ENCODE assay signal across 8 mouse cellular contexts in the genomic region with DNA sequence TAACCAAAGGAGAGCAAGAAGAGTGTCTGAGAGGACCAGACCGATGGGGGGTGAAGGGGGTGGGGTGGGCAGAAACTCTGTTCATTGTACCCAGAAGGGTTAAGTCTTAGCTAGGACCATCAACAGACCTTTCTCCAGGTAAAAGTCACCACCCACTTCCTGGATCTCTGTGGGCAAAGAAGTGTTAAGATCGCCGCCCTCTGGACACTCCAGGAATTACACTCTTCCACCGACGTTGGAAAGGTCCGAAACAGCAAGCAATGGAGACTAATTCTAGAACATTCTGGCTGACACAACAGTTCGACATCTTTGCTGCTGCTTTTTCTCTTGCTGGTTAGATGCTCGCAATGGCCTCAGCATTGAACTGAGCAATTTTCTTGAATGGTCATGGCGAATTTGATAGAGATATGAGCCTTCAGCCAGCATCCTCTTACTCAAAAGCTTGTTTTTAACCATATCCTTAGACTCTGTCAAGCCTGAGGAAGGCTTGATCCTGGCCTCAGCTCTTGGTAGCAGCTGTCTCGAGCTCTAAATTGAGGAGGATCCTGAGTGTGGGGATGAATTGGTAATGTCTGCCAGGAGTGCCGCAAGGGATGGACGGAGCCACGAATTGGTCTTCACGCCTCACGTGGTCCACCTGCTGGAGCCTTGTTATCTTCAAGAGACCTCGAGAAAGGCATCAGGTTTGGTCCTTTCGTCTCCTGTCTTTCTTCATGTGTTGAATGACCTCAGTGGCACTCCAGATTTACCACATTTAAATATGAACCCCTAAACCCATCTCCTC. TPM values are rescaled to one million over a fixed set of nuclear protein-coding genes. Genes with fewer than 3 reads are reported as not detected.
A peak's percentile ranks its signal among the peaks of the same experiment; 100 is the strongest.
DNase-seq lines count a peak whose midpoint lies in the region; ATAC-seq and TF ChIP-seq lines count a peak whose summit lies in the region.

No protein-coding gene starts in this region.

- no peak overlapping the region for H3K4me2 ChIP-seq in hindbrain, embryonic 11.5 days (replicated peaks; ENCODE audit: low read depth, low read length)
- no peak overlapping the region for H3K4me2 ChIP-seq in hindbrain, embryonic 16.5 days (ENCODE audit: low read length)
- H3K4me2 ChIP-seq in stomach, postnatal 0 days (replicated peaks; ENCODE audit: low read depth): no peak overlapping the region

- no peak for ATAC-seq in hindbrain, embryonic 11.5 days (ENCODE audit: low FRiP score)
- ATAC-seq in hindbrain, embryonic 16.5 days: no peak
- no peak for ATAC-seq in stomach, postnatal 0 days (ENCODE audit: low FRiP score, low TSS enrichment)

- no peaks in the 10 kb centered on the region for H3K36me3 ChIP-seq in hindbrain, embryonic 11.5 days (ENCODE audit: control insufficient read depth, insufficient read depth, low read length)
- H3K36me3 ChIP-seq in hindbrain, embryonic 16.5 days (ENCODE audit: control insufficient read depth, insufficient read depth, low read length): no peaks in the 10 kb centered on the region
- no peaks in the 10 kb centered on the region for H3K36me3 ChIP-seq in MEL (ENCODE audit: control insufficient read depth in 1 of 2, insufficient read depth in 2 of 2, low read length in 2 of 2)
- H3K36me3 ChIP-seq in stomach, postnatal 0 days (ENCODE audit: control insufficient read depth, insufficient read depth, low read length): no peaks in the 10 kb centered on the region

- WGBS in hindbrain, embryonic 11.5 days: 60% methylated on average over 17 of the region's 17 CpGs
- WGBS in hindbrain, embryonic 16.5 days: 59% methylated on average over 17 of the region's 17 CpGs
- WGBS in lung, adult 2 months: 48% methylated on average over 17 of the region's 17 CpGs
- whole genome bisulfite sequencing in stomach, postnatal 0 days: 60% methylated on average over 17 of the region's 17 CpGs

- H3K27me3 ChIP-seq in hindbrain, embryonic 11.5 days (ENCODE audit: control insufficient read depth, insufficient read depth, low read length): no peaks in the 10 kb centered on the region
- H3K27me3 ChIP-seq in hindbrain, embryonic 16.5 days (replicated peaks; ENCODE audit: control insufficient read depth, insufficient read depth, low read length): no peaks in the 10 kb centered on the region
- H3K27me3 ChIP-seq in MEL (ENCODE audit: control insufficient read depth in 1 of 2, insufficient read depth in 2 of 2, low read length in 2 of 2): no peaks in the 10 kb centered on the region
- no peaks in the 10 kb centered on the region for H3K27me3 ChIP-seq in stomach, postnatal 0 days (ENCODE audit: control insufficient read depth, insufficient read depth, low read length)

- no peak overlapping the region for H3K4me3 ChIP-seq in hindbrain, embryonic 11.5 days (ENCODE audit: low read depth, low read length)
- H3K4me3 ChIP-seq in hindbrain, embryonic 16.5 days (ENCODE audit: low read length): no peak overlapping the region
- H3K4me3 ChIP-seq in MEL (ENCODE audit: control insufficient read depth in 1 of 2, insufficient read depth in 1 of 2, low read depth in 2 of 2, low read length in 2 of 2): peak overlapping the region in 1 of 2 experiments; percentile 9; a peak in 1 of 4 replicates
- H3K4me3 ChIP-seq in lung, adult 2 months (replicated peaks; ENCODE audit: extremely low read depth, low read depth, low read length): no peak overlapping the region
- H3K4me3 ChIP-seq in stomach, postnatal 0 days (ENCODE audit: low read depth, low read length): no peak overlapping the region

- no peak overlapping the region for H3K27ac ChIP-seq in hindbrain, embryonic 11.5 days (ENCODE audit: low read depth, low read length)
- H3K27ac ChIP-seq in hindbrain, embryonic 16.5 days (ENCODE audit: low read depth, low read length): no peak overlapping the region
- no peak overlapping the region for H3K27ac ChIP-seq in MEL (ENCODE audit: control insufficient read depth, low read depth, low read length)
- no peak overlapping the region for H3K27ac ChIP-seq in stomach, postnatal 0 days (replicated peaks)

- no peak for TF ChIP-seq EP300 in MEL (IDR thresholded peaks at IDR 0.05; ENCODE audit: low read depth in 1 of 2, low read length in 2 of 2)
- TF ChIP-seq EP300 in stomach, postnatal 0 days (optimal IDR thresholded peaks at IDR 0.05): no peak

- no peaks in the 10 kb centered on the region for H3K79me2 ChIP-seq in MEL (ENCODE audit: control insufficient read depth, insufficient read depth, low read length, poor library complexity)

- peak; percentile 75 for DNase-seq in hindbrain, embryonic 11.5 days (ENCODE audit: low spot score)
- peak; percentile 85 for DNase-seq in A20 (ENCODE audit: low read depth, low spot score)
- peak; percentile 71 for DNase-seq in MEL (ENCODE audit: low read depth, low spot score)
- DNase-seq in embryo, embryonic 9.5 days (ENCODE audit: extremely low spot score): peak; percentile 61
- DNase-seq in lung, adult 2 months: peak; percentile 58
- DNase-seq in stomach, postnatal 0 days (ENCODE audit: low spot score): peak; percentile 85
- DNase-seq in cerebellum, adult 11 months: no peak

- H3K9me3 ChIP-seq in hindbrain, embryonic 11.5 days (ENCODE audit: control insufficient read depth, low read length): no peaks in the 10 kb centered on the region
- H3K9me3 ChIP-seq in hindbrain, embryonic 16.5 days (ENCODE audit: control insufficient read depth, low read length): no peaks in the 10 kb centered on the region
- no peaks in the 10 kb centered on the region for H3K9me3 ChIP-seq in MEL (replicated peaks; ENCODE audit: insufficient read depth, low read length)
- H3K9me3 ChIP-seq in stomach, postnatal 0 days (ENCODE audit: control insufficient read depth, low read length): no peaks in the 10 kb centered on the region

- no peaks in the 10 kb centered on the region for H3K4me1 ChIP-seq in hindbrain, embryonic 11.5 days (replicated peaks; ENCODE audit: control insufficient read depth, insufficient read depth, low read length)
- no peaks in the 10 kb centered on the region for H3K4me1 ChIP-seq in hindbrain, embryonic 16.5 days (ENCODE audit: control insufficient read depth, insufficient read depth, low read depth, low read length)
- H3K4me1 ChIP-seq in MEL (ENCODE audit: control insufficient read depth in 1 of 2, insufficient read depth in 2 of 2, low read length in 2 of 2): no peaks in the 10 kb centered on the region; a peak in 1 of 4 replicates
- H3K4me1 ChIP-seq in lung, adult 2 months (ENCODE audit: control insufficient read depth, insufficient read depth, low read length): no peaks in the 10 kb centered on the region
- H3K4me1 ChIP-seq in stomach, postnatal 0 days (replicated peaks; ENCODE audit: control insufficient read depth, insufficient read depth): no peaks in the 10 kb centered on the region

- peak; percentile 72 for TF ChIP-seq RAD21 in MEL (IDR thresholded peaks at IDR 0.05; ENCODE audit: low read depth, low read length)

- TF ChIP-seq CTCF in MEL (IDR thresholded peaks at IDR 0.05 in 2 of 3, conservative IDR thresholded peaks at IDR 0.05 in 1 of 3; ENCODE audit: control insufficient read depth in 1 of 3, insufficient read depth in 1 of 3, low read depth in 2 of 3, low read length in 3 of 3, poor library complexity in 1 of 3, severe bottlenecking in 1 of 3): peak; percentile 66 to 93 (median 87)
- TF ChIP-seq CTCF in lung, adult 2 months (IDR thresholded peaks at IDR 0.05; ENCODE audit: insufficient read depth, low read length): peak; percentile 44
- TF ChIP-seq CTCF in stomach, postnatal 0 days (IDR thresholded peaks at IDR 0.05; ENCODE audit: low read depth): peak; percentile 88

- no peak for TF ChIP-seq POLR2A in MEL (IDR thresholded peaks at IDR 0.05; ENCODE audit: control insufficient read depth in 1 of 2, insufficient read depth in 1 of 2, low read depth in 1 of 2, low read length in 2 of 2, poor library complexity in 1 of 2)
- no peak for TF ChIP-seq POLR2A in lung, adult 2 months (IDR thresholded peaks at IDR 0.05; ENCODE audit: borderline replicate concordance, extremely low read depth, low read depth, low read length)

- H3K9ac ChIP-seq in hindbrain, embryonic 11.5 days (ENCODE audit: low read depth, low read length): no peak overlapping the region
- no peak overlapping the region for H3K9ac ChIP-seq in hindbrain, embryonic 16.5 days (ENCODE audit: low read depth, low read length)
- no peak overlapping the region for H3K9ac ChIP-seq in MEL (ENCODE audit: control insufficient read depth, low read depth, low read length, poor library complexity, severe bottlenecking)
- H3K9ac ChIP-seq in stomach, postnatal 0 days (ENCODE audit: low read length): no peak overlapping the region

TF ChIP-seq in MEL, 35 proteins besides CTCF, POLR2A, EP300 and RAD21:
- TF ChIP-seq ELF1 (IDR thresholded peaks at IDR 0.05; ENCODE audit: low read depth, low read length): peak; percentile 91
- no peak for TF ChIP-seq NRF1 (IDR thresholded peaks at IDR 0.05; ENCODE audit: insufficient read depth, low read depth, low read length, poor library complexity, severe bottlenecking)
- TF ChIP-seq ETS1 (IDR thresholded peaks at IDR 0.05; ENCODE audit: low read depth, low read length): no peak
- TF ChIP-seq SMC3 (IDR thresholded peaks at IDR 0.05; ENCODE audit: low read depth, low read length): peak; percentile 95
- peak; percentile 74; the same call in 1 of the 2 replicates for TF ChIP-seq USF1 (IDR thresholded peaks at IDR 0.05; ENCODE audit: low read depth, low read length)
- no peak for TF ChIP-seq GATA1 (IDR thresholded peaks at IDR 0.05; ENCODE audit: low read depth, low read length)
- TF ChIP-seq ZC3H11A (IDR thresholded peaks at IDR 0.05; ENCODE audit: low read depth, low read length): peak; percentile 73
TF ChIP-seq in MEL: peak in this region for 4.

RNA-seq across cellular contexts. Expression of a gene that starts 19.7 kb away (rescaled TPM):
- polyA plus RNA-seq in hindbrain, embryonic 11.5 days (2014; fragmentation: Nextera tagmentation; extraction: Ambion mirVana): 0.25 and 0.71 TPM in 2 replicates
- 0.26 and 0.41 TPM in 2 replicates for polyA plus RNA-seq in hindbrain, embryonic 16.5 days (2015; fragmentation: Nextera tagmentation; extraction: Ambion mirVana)
- not detected in 2 replicates for total RNA-seq in MEL (2012; rRNA removed)
- polyA plus RNA-seq in MEL (2012; ENCODE audit: insufficient read depth in 1 of 2, insufficient read length in 2 of 2, low read depth in 1 of 2, low replicate concordance in 2 of 2, missing spikeins in 1 of 2): under 1 TPM in 1 of 2 experiments, not detected in 1; 0.03 TPM
- 6.7 and 8.8 TPM in 2 replicates for polyA plus RNA-seq in lung, adult 2 months (2012; rRNA removed)
- 1.9 and 2.1 TPM in 2 replicates for polyA plus RNA-seq in stomach, postnatal 0 days (2015; fragmentation: Nextera tagmentation; extraction: Ambion mirVana)
